25 mouse cellular contexts compared by ENCODE assay signal in genomic region chr3:129551581-129552290, GRCm38 (mm10). TPM values are rescaled to one million over a fixed set of nuclear protein-coding genes. Genes with fewer than 3 reads are reported as not detected.
DNase-seq lines count a peak whose midpoint lies in the region; ATAC-seq and TF ChIP-seq lines count a peak whose summit lies in the region.
"Had no signal": no experiment of that assay in that cellular context is flagged by ENCODE, and none has a peak within 500 bp of the region (broad histone marks: within the 10 kb centered on the region; RNA-seq: fewer than 3 reads in every experiment).

No protein-coding gene starts in this region.

- no peak overlapping the region for H3K4me3 ChIP-seq in limb, embryonic 15.5 days
- H3K4me3 ChIP-seq in limb, embryonic 10.5 days = no peak overlapping the region
- H3K4me3 ChIP-seq in ES-Bruce4 (ENCODE audit: low read depth, low read length) (no peak overlapping the region), ES-E14 (ENCODE audit: insufficient read depth in 1 of 2, low read depth in 1 of 2, low read length in 2 of 2, poor library complexity in 1 of 2, severe bottlenecking in 1 of 2) (peak overlapping the region; percentile 34 to 47)
- H3K4me3 ChIP-seq in intestine, embryonic 16.5 days (ENCODE audit: low read length) = no peak overlapping the region
- H3K4me3 ChIP-seq: embryonic facial prominence, embryonic 10.5 days; heart, adult 2 months; heart, embryonic 13.5 days; hindbrain, embryonic 12.5 days; midbrain, embryonic 15.5 days; myocyte; neural tube, embryonic 13.5 days had no signal

- no peak for TF ChIP-seq CTCF in ES-Bruce4 (IDR thresholded peaks at IDR 0.05; ENCODE audit: low read depth, low read length)

- WGBS in limb, embryonic 15.5 days = 40% methylated on average over 9 of the region's 9 CpGs
- WGBS in limb, embryonic 10.5 days = 72% methylated on average over 9 of the region's 9 CpGs
- WGBS in intestine, embryonic 16.5 days = 37% methylated on average over 9 of the region's 9 CpGs

- H3K27me3 ChIP-seq in limb, embryonic 15.5 days = no peaks in the 10 kb centered on the region
- H3K27me3 ChIP-seq in limb, embryonic 10.5 days (ENCODE audit: low read depth, poor library complexity, severe bottlenecking) = no peaks in the 10 kb centered on the region
- no peaks in the 10 kb centered on the region for H3K27me3 ChIP-seq in ES-Bruce4 (ENCODE audit: control insufficient read depth, insufficient read depth, low read length, poor library complexity, severe bottlenecking)
- H3K27me3 ChIP-seq in intestine, embryonic 16.5 days (replicated peaks; ENCODE audit: control insufficient read depth, insufficient read depth, low read length) = no peaks in the 10 kb centered on the region
- H3K27me3 ChIP-seq: heart, embryonic 13.5 days; hindbrain, embryonic 12.5 days; midbrain, embryonic 15.5 days; neural tube, embryonic 13.5 days had no signal

- peaks cover 9% of the 10 kb centered on the region for H3K4me1 ChIP-seq in limb, embryonic 15.5 days
- H3K4me1 ChIP-seq in limb, embryonic 10.5 days = peaks cover 16% of the 10 kb centered on the region
- peaks cover 10% of the 10 kb centered on the region for H3K4me1 ChIP-seq in ES-Bruce4 (ENCODE audit: control insufficient read depth, insufficient read depth, low read length)
- peaks cover 22 to 32% of the 10 kb centered on the region in 2 experiments for H3K4me1 ChIP-seq in ES-E14 (ENCODE audit: control insufficient read depth in 2 of 2, insufficient read depth in 2 of 2, low read length in 2 of 2, poor library complexity in 1 of 2)
- peaks cover 55% of the 10 kb centered on the region for H3K4me1 ChIP-seq in intestine, embryonic 16.5 days (ENCODE audit: control insufficient read depth, insufficient read depth, low read length)
- H3K4me1 ChIP-seq: midbrain, embryonic 15.5 days had no signal

- ATAC-seq in limb, embryonic 15.5 days (ENCODE audit: insufficient number of reproducible peaks, low FRiP score, low TSS enrichment, low read depth) = no peak
- no peak for ATAC-seq in intestine, embryonic 16.5 days
- ATAC-seq: forebrain, postnatal 0 days; lung, postnatal 0 days had no signal

- in situ Hi-C loops in ES-E14 (cut with MboI; ENCODE audit: low sequenced_read_pairs in 2 of 2, unreplicated experiment in 2 of 2) = no loop called here

- peak; percentile 99 for TF ChIP-seq EP300 in ES-Bruce4 (IDR thresholded peaks at IDR 0.05; ENCODE audit: insufficient read depth, low read depth, low read length)

- H3K9me3 ChIP-seq in limb, embryonic 15.5 days = no peaks in the 10 kb centered on the region
- H3K9me3 ChIP-seq in limb, embryonic 10.5 days (replicated peaks) = no peaks in the 10 kb centered on the region
- no peaks in the 10 kb centered on the region for H3K9me3 ChIP-seq in ES-Bruce4 (replicated peaks; ENCODE audit: control insufficient read depth, insufficient read depth, low read length, poor library complexity, severe bottlenecking)
- no peaks in the 10 kb centered on the region for H3K9me3 ChIP-seq in ES-E14 (ENCODE audit: control insufficient read depth, insufficient read depth, low read depth, low read length)
- H3K9me3 ChIP-seq in intestine, embryonic 16.5 days (ENCODE audit: control insufficient read depth, low read length) = no peaks in the 10 kb centered on the region
- H3K9me3 ChIP-seq: embryonic facial prominence, embryonic 10.5 days; heart, embryonic 13.5 days; hindbrain, embryonic 12.5 days; midbrain, embryonic 15.5 days; neural tube, embryonic 13.5 days had no signal

- H3K4me2 ChIP-seq in limb, embryonic 15.5 days = 0 out of 2 replicates have a peak overlapping the region, but pooled peaks have one; percentile 12
- peak overlapping the region; percentile 14; the same call in 1 of the 2 replicates for H3K4me2 ChIP-seq in intestine, embryonic 16.5 days (ENCODE audit: low read depth, low read length)
- H3K4me2 ChIP-seq: heart, embryonic 13.5 days; hindbrain, embryonic 12.5 days; midbrain, embryonic 15.5 days; neural tube, embryonic 13.5 days had no signal

- peak overlapping the region; percentile 28; the same call in 1 of the 2 replicates for H3K27ac ChIP-seq in limb, embryonic 15.5 days
- H3K27ac ChIP-seq in limb, embryonic 10.5 days = no peak overlapping the region
- peak overlapping the region; percentile 94 for H3K27ac ChIP-seq in ES-Bruce4 (ENCODE audit: insufficient read depth, low read length)
- H3K27ac ChIP-seq in ES-E14 (ENCODE audit: insufficient read depth, low read depth, low read length, poor library complexity, severe bottlenecking) = peak overlapping the region; percentile 89; the same call in 1 of the 2 replicates
- peak overlapping the region; percentile 74 for H3K27ac ChIP-seq in intestine, embryonic 16.5 days (ENCODE audit: low read length)
- H3K27ac ChIP-seq: embryonic facial prominence, embryonic 10.5 days; heart, adult 2 months; heart, embryonic 13.5 days; hindbrain, embryonic 12.5 days; macrophage; midbrain, embryonic 15.5 days; neural tube, embryonic 13.5 days had no signal

- H3K36me3 ChIP-seq in limb, embryonic 15.5 days = peaks cover 3% of the 10 kb centered on the region; the same call in 1 of the 2 replicates
- H3K36me3 ChIP-seq in limb, embryonic 10.5 days = peaks cover 62% of the 10 kb centered on the region
- H3K36me3 ChIP-seq in ES-Bruce4 (ENCODE audit: control insufficient read depth, insufficient read depth, low read length, poor library complexity, severe bottlenecking) = peaks cover 24% of the 10 kb centered on the region
- H3K36me3 ChIP-seq in ES-E14 (ENCODE audit: control insufficient read depth, insufficient read depth, low read length, poor library complexity, severe bottlenecking) = peaks cover 21% of the 10 kb centered on the region
- no peaks in the 10 kb centered on the region for H3K36me3 ChIP-seq in intestine, embryonic 16.5 days (ENCODE audit: control insufficient read depth, insufficient read depth, low read length)
- H3K36me3 ChIP-seq: heart, embryonic 13.5 days; midbrain, embryonic 15.5 days had no signal

- no peak for TF ChIP-seq POLR2A in ES-Bruce4 (IDR thresholded peaks at IDR 0.05; ENCODE audit: insufficient read depth, low read length)

- DNase-seq in limb, embryonic 10.5 days (ENCODE audit: low spot score) = no peak
- no peak for DNase-seq in ES-E14 (ENCODE audit: low read depth, low spot score)
- no peak for DNase-seq in frontal cortex, postnatal 10 days (ENCODE audit: low spot score in 2 of 2)
- DNase-seq in testis, postnatal 14 days (ENCODE audit: low spot score) = no peak
- DNase-seq: cerebellum, adult 11 months; cerebellum, adult 9-11 months; forebrain, postnatal 0 days; gastrocnemius, postnatal 25 days; heart, adult 2 months; heart, postnatal 14 days; kidney, postnatal 36 days; liver; right cerebral cortex, adult 18-20 months; right cerebral cortex, postnatal 4 days had no signal

- no peak overlapping the region for H3K9ac ChIP-seq in limb, embryonic 15.5 days
- peak overlapping the region; percentile 58; the same call in 1 of the 2 replicates for H3K9ac ChIP-seq in ES-Bruce4 (ENCODE audit: low read depth, poor library complexity, severe bottlenecking)
- H3K9ac ChIP-seq in ES-E14 (ENCODE audit: insufficient read depth, low read depth, low read length, poor library complexity, severe bottlenecking) = peak overlapping the region; percentile 64; the same call in 1 of the 2 replicates
- 0 out of 2 replicates have a peak overlapping the region, but pooled peaks have one; percentile 16 for H3K9ac ChIP-seq in intestine, embryonic 16.5 days (ENCODE audit: low read depth, low read length)
- H3K9ac ChIP-seq: forebrain, postnatal 0 days; heart, embryonic 13.5 days; hindbrain, embryonic 12.5 days; midbrain, embryonic 15.5 days; neural tube, embryonic 13.5 days had no signal

TF ChIP-seq in ES-E14, 5 proteins besides CTCF, POLR2A, EP300 and RAD21:
- TF ChIP-seq CHD2 (IDR thresholded peaks at IDR 0.05; ENCODE audit: low read depth, low read length) (peak; percentile 69; the same call in 1 of the 2 replicates), HCFC1 (IDR thresholded peaks at IDR 0.05; ENCODE audit: borderline replicate concordance, insufficient read depth, low read length) (no peak)
TF ChIP-seq in ES-E14: peak in this region for 1.

RNA-seq across cellular contexts. Expression of gene Elovl6, which starts 19.6 kb away (rescaled TPM):
- polyA plus RNA-seq in limb, embryonic 15.5 days (2015; fragmentation: Nextera tagmentation; extraction: Ambion mirVana) = 23.3 and 32.0 TPM in 2 replicates
- 54.6 and 59.0 TPM in 2 replicates for polyA plus RNA-seq in limb, embryonic 10.5 days (2016; fragmentation: Nextera tagmentation; extraction: Ambion mirVana)
- 124 TPM in 2 replicates for polyA plus RNA-seq in ES-Bruce4 (2011; ENCODE audit: insufficient read depth, insufficient read length, low read depth, missing spikeins)
- total RNA-seq in ES-E14 (2012; rRNA removed) = 109 and 118 TPM in 2 replicates
- 51.4 and 51.7 TPM in 2 replicates for polyA plus RNA-seq in intestine, embryonic 16.5 days (2015; fragmentation: Nextera tagmentation; extraction: Ambion mirVana)

Comparison
In these comparisons a context has a peak if more than half of its experiments do, and no peak if none do; other contexts are left out.
1. H3K4me3 ChIP-seq: peak in ES-E14 (2 of 2); none in limb, embryonic 15.5 days (single experiment), limb, embryonic 10.5 days (single experiment), ES-Bruce4 (single experiment) and intestine, embryonic 16.5 days (single experiment).